Mouse (Mus musculus) stomach, postnatal 0 days (tissue): Measurements from ENCODE around the gene Wwox. TPM values are rescaled to one million over a fixed set of nuclear protein-coding genes. Genes with fewer than 3 reads are reported as not detected.

Experiments
- ATAC-seq: fragments of 200-750 bp; cut with Nextera tagmentation; 2 replicates; pipeline ENCODE4 v1.8.0; 2017; ENCODE audit not compliant: low FRiP score, low TSS enrichment
- DNase-seq: peaks from one replicate; pipeline ENCODE4 v3.0.0-alpha.2; 2016; ENCODE audit warnings: low spot score
- H3K27ac ChIP-seq: fragments of 300-500 bp; sonication (generic); replicated peaks from 2 replicates; pipeline ENCODE4 v1.5.1; 2014; ENCODE audit warnings: mild to moderate bottlenecking, control low read depth
- H3K27me3 ChIP-seq: fragments of 300-500 bp; sonication (generic); 2 replicates; pipeline ENCODE4 v1.6.1; 2014; ENCODE audit warnings: low read length; ENCODE audit not compliant: control insufficient read depth, insufficient read depth
- H3K36me3 ChIP-seq: fragments of 300-500 bp; sonication (generic); 2 replicates; pipeline ENCODE4 v1.6.1; 2014; ENCODE audit warnings: low read length, mixed read lengths; ENCODE audit not compliant: control insufficient read depth, insufficient read depth
- H3K4me1 ChIP-seq: fragments of 300-500 bp; sonication (generic); replicated peaks from 2 replicates; pipeline ENCODE4 v1.6.1; 2014; ENCODE audit warnings: antibody characterized with exemption; ENCODE audit not compliant: control insufficient read depth, insufficient read depth
- H3K4me2 ChIP-seq: fragments of 300-500 bp; sonication (generic); replicated peaks from 2 replicates; pipeline ENCODE4 v1.6.1; 2014; ENCODE audit warnings: low read depth, mild to moderate bottlenecking, control low read depth, moderate library complexity
- H3K4me3 ChIP-seq: fragments of 300-500 bp; sonication (generic); 2 replicates; pipeline ENCODE4 v1.5.1; 2014; ENCODE audit warnings: low read depth, low read length, control low read depth
- H3K9ac ChIP-seq: fragments of 300-500 bp; sonication (generic); 2 replicates; pipeline ENCODE4 v1.6.1; 2014; ENCODE audit warnings: mild to moderate bottlenecking, low read length, control low read depth, mixed read lengths
- H3K9me3 ChIP-seq: fragments of 300-500 bp; sonication (generic); 2 replicates; pipeline ENCODE4 v1.6.1; 2016; ENCODE audit warnings: low read length; ENCODE audit not compliant: control insufficient read depth
- CTCF ChIP-seq: IDR thresholded peaks from 2 replicates; pipeline ENCODE4 v1.5.1; 2016; ENCODE audit warnings: antibody characterized with exemption, low read depth, mild to moderate bottlenecking, moderate library complexity
- EP300 ChIP-seq: optimal IDR thresholded peaks from 2 replicates; pipeline ENCODE3; 2016; ENCODE audit warnings: antibody characterized with exemption
- WGBS: fragments of 180-500 bp; shearing (Covaris S2); extraction: QIAGEN DNeasy Blood & Tissue Kit; methylation state at CpG from one replicate; pipeline ENCODE4 v1.1.7; 2014; 5-methylcytosine and 5-hydroxymethylcytosine counted together
- polyA plus RNA-seq: library from polyadenylated mRNA; unstranded; fragments of >200 nt; fragmentation: Nextera tagmentation; extraction: Ambion mirVana; gene quantifications from 2 replicates; pipeline ENCODE4 v1.2.1, GENCODE M21; 2015

Gene Wwox
- polyA plus RNA-seq, 1 experiment from 2014 or later, result 9.2 TPM

DNA sequence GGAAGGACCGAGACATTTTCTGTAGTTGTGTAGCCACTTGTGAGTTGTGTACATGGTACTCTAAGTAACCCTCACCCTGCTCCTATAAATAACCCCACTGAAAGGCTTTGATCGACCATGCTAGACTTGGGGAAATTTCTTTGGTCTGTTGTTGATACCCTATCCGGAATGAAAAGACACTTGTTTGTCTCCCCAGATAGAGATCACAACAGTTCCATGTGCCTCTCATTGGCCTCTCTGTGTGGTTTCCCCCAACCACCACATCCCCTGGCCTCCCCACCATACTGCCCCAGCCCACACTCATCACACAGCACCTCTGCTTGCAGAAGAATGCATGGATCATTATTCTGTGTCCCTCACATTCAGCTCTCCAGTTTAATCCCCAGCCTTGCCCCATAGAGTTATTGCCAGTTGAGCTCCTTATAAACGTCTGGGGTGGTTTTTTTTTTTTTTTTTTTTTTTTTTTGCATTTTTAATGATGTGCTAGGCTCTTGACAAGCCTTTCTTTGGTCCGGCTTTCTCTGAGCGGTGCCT is 746.0 kb downstream of the Wwox start:
- Histone ChIP-seq H3K4me2 (no peak overlapping the region), H3K27ac (no peak overlapping the region), H3K27me3 (no peaks in the 10 kb centered on the region), H3K9ac (no peak overlapping the region), H3K4me3 (no peak overlapping the region), H3K36me3 (no peaks in the 10 kb centered on the region), H3K9me3 (no peaks in the 10 kb centered on the region), H3K4me1 (no peaks in the 10 kb centered on the region)
- ATAC-seq (no peak), DNase-seq (no peak)
- TF ChIP-seq EP300 (no peak), CTCF (no peak)
- 82% methylated on average over 6 of the region's 6 CpGs for WGBS

DNA sequence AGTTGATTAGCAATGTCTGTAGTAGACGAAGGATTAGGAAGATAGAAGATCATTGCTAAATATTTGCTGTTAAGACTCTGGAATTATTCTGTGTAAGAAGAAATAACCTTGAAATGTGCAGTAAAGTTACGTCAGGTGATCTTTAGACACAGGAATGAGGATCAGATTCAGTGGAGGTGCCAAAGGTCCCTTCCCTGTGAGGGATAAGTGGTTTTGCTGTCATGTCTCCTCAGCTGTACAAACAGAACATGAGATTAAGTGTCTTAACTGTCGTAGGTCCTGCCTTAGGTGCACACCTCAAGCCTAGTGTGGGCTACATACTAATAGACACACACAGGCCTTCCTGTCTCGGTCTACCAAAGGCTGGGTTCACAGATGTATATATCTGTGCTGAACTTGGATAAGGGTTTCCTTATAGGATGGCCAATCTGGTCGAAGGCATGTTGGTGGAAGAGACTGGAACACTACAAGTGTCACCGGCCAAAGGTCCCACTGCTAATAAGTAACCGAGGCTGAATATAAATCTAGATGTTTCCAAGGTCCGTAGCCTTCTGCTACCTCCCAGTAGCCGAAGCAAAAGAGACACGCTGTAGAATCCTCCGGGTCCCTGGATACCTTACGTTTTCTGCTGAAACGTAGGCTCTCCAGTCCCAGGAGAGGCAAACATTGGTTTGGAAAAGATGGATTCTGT is 746.8 kb downstream of the Wwox start:
- Histone ChIP-seq H3K4me3 (no peak overlapping the region), H3K36me3 (no peaks in the 10 kb centered on the region), H3K27me3 (no peaks in the 10 kb centered on the region), H3K4me2 (no peak overlapping the region), H3K9me3 (no peaks in the 10 kb centered on the region), H3K4me1 (no peaks in the 10 kb centered on the region), H3K9ac (no peak overlapping the region), H3K27ac (no peak overlapping the region)
- no peak for DNase-seq
- 73% methylated on average over 13 of the region's 13 CpGs for WGBS
- TF ChIP-seq CTCF (no peak), EP300 (no peak)
- ATAC-seq, result no peak

- Histone ChIP-seq H3K9ac (no peak overlapping the region), H3K36me3 (no peaks in the 10 kb centered on the region), H3K4me1 (no peaks in the 10 kb centered on the region), H3K9me3 (no peaks in the 10 kb centered on the region), H3K27ac (no peak overlapping the region), H3K4me3 (no peak overlapping the region), H3K27me3 (no peaks in the 10 kb centered on the region), H3K4me2 (no peak overlapping the region)
- ATAC-seq (no peak), DNase-seq (no peak)
- TF ChIP-seq CTCF, result no peak
- no peak for TF ChIP-seq EP300
- WGBS, result 47% methylated on average over 1 of the region's 2 CpGs
Observed at GRCm38 (mm10) chr8:115186882-115187281, 747.4 kb downstream of the Wwox start.

- H3K36me3 ChIP-seq, result no peaks in the 10 kb centered on the region
- no peak for TF ChIP-seq CTCF
- TF ChIP-seq EP300, result no peak
- no peaks in the 10 kb centered on the region for H3K4me1 ChIP-seq
- WGBS, result 80% methylated on average over 4 of the region's 4 CpGs
- no peak for DNase-seq
- no peak for ATAC-seq
- no peak overlapping the region for H3K9ac ChIP-seq
- no peak overlapping the region for H3K27ac ChIP-seq
- H3K9me3 ChIP-seq, result no peaks in the 10 kb centered on the region
- no peak overlapping the region for H3K4me3 ChIP-seq
- H3K4me2 ChIP-seq, result no peak overlapping the region
- H3K27me3 ChIP-seq, result no peaks in the 10 kb centered on the region
Observed at GRCm38 (mm10) chr8:115188446-115188845, 749.0 kb downstream of the Wwox start.

DNA sequence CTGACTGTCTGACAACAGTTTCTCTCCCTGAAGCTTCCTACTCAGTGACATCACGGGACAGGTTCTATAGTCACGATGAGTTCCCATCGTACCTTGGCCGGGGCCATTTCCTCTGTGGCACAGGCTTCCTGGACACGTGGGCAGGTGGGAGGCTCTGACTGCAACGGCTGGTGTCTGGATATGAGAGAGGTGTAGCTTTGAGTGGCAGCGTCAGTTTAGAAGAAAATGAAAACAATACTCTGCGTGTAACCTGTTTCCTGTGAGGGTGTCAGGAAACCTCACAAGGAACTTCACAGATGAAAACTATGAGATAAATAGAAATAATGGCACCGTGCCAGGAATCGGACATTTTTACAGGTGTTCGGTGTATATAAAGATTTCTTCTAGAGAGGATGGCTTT is 750.4 kb downstream of the Wwox start:
- DNase-seq (no peak), ATAC-seq (no peak)
- WGBS, result 59% methylated on average over 11 of the region's 11 CpGs
- no peak overlapping the region for H3K9ac ChIP-seq
- no peak overlapping the region for H3K4me3 ChIP-seq
- no peaks in the 10 kb centered on the region for H3K4me1 ChIP-seq
- no peak overlapping the region for H3K27ac ChIP-seq
- H3K4me2 ChIP-seq, result no peak overlapping the region
- no peaks in the 10 kb centered on the region for H3K36me3 ChIP-seq
- no peaks in the 10 kb centered on the region for H3K27me3 ChIP-seq
- no peak for TF ChIP-seq EP300
- TF ChIP-seq CTCF, result no peak
- H3K9me3 ChIP-seq, result no peaks in the 10 kb centered on the region

DNA sequence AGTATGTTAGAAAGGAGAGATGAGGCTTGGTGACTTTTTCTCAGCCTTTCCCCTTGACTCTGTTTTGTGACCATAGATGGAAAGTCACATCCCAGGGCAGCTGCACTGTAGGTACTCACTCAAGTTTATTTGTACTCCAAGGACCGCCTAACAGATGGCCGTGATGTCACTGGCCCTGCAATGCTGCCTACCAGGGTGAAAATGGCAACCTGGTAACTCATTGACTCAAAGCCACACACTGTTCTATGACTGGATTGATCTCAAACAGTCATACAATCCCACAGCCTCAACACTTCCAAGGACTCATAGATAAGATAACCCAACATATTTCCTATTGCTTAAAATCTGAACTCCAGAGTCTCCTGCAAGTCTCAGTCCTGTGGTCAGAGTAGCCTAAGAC is 754.3 kb downstream of the Wwox start:
- Histone ChIP-seq H3K9me3 (no peaks in the 10 kb centered on the region), H3K4me3 (no peak overlapping the region), H3K36me3 (no peaks in the 10 kb centered on the region), H3K27me3 (no peaks in the 10 kb centered on the region), H3K9ac (no peak overlapping the region), H3K27ac (no peak overlapping the region), H3K4me1 (no peaks in the 10 kb centered on the region), H3K4me2 (no peak overlapping the region)
- TF ChIP-seq CTCF (no peak), EP300 (no peak)
- ATAC-seq (no peak), DNase-seq (no peak)
- 74% methylated on average over 2 of the region's 2 CpGs for WGBS
